Mouse (Mus musculus) liver, postnatal 0 days (tissue): ENCODE measurements around the gene Celf5. TPM values are rescaled to one million over a fixed set of nuclear protein-coding genes. Genes with fewer than 3 reads are reported as not detected.

Experiments used
- ATAC-seq: fragments of 200-750 bp; cut with Nextera tagmentation; 2 replicates; pipeline ENCODE4 v1.8.0; 2017; ENCODE audit warnings: mild to moderate bottlenecking, moderate library complexity
- DNase-seq: peaks from one replicate; pipeline ENCODE4 v3.0.0-alpha.2; 2016
- H3K27ac ChIP-seq: fragments of 300-500 bp; sonication (generic); 2 replicates; pipeline ENCODE4 v1.5.1; 2014; ENCODE audit warnings: antibody characterized with exemption, moderate library complexity, mild to moderate bottlenecking, low read depth
- H3K27me3 ChIP-seq: fragments of 300-500 bp; sonication (generic); 2 replicates; pipeline ENCODE4 v1.6.1; 2014; ENCODE audit warnings: low read length, control low read depth, mixed read lengths; ENCODE audit not compliant: insufficient read depth
- H3K36me3 ChIP-seq: fragments of 300-500 bp; sonication (generic); replicated peaks from 2 replicates; pipeline ENCODE4 v1.6.1; 2014; ENCODE audit warnings: mild to moderate bottlenecking, control low read depth, low read length, moderate library complexity, mixed read lengths; ENCODE audit not compliant: insufficient read depth
- H3K4me1 ChIP-seq: fragments of 300-500 bp; sonication (generic); 2 replicates; pipeline ENCODE4 v1.6.1; 2014; ENCODE audit warnings: antibody characterized with exemption, mild to moderate bottlenecking, control low read depth; ENCODE audit not compliant: insufficient read depth
- H3K4me2 ChIP-seq: fragments of 300-500 bp; sonication (generic); 2 replicates; pipeline ENCODE4 v1.6.1; 2014; ENCODE audit warnings: low read depth, mild to moderate bottlenecking, low read length, moderate library complexity, mixed read lengths
- H3K4me3 ChIP-seq: fragments of 300-500 bp; sonication (generic); 2 replicates; pipeline ENCODE4 v1.5.1; 2014; ENCODE audit warnings: low read depth, low read length
- H3K9ac ChIP-seq: fragments of 300-500 bp; sonication (generic); replicated peaks from 2 replicates; pipeline ENCODE4 v1.6.1; 2014; ENCODE audit warnings: mild to moderate bottlenecking, moderate library complexity
- H3K9me3 ChIP-seq: fragments of 300-500 bp; sonication (generic); 2 replicates; pipeline ENCODE4 v1.6.1; 2016; ENCODE audit warnings: mild to moderate bottlenecking, control low read depth, low read length, mixed read lengths
- CTCF ChIP-seq: sonication (generic); IDR thresholded peaks from 2 replicates; pipeline ENCODE4 v1.5.1; 2016; ENCODE audit warnings: antibody characterized with exemption, low read depth
- EP300 ChIP-seq: IDR thresholded peaks from 2 replicates; pipeline ENCODE4 v1.6.1; 2016; ENCODE audit warnings: antibody characterized with exemption, low read depth, mild to moderate bottlenecking
- WGBS: fragments of 180-500 bp; shearing (Covaris S2); extraction: QIAGEN DNeasy Blood & Tissue Kit; methylation state at CpG from one replicate; pipeline ENCODE4 v1.1.7; 2014; ENCODE audit not compliant: insufficient replicate concordance; 5-methylcytosine and 5-hydroxymethylcytosine counted together
- polyA plus RNA-seq: library from polyadenylated mRNA; unstranded; fragments of >200 nt; fragmentation: Nextera tagmentation; extraction: Ambion mirVana; gene quantifications from 2 replicates; pipeline ENCODE4 v1.2.1, GENCODE M21; 2015

The Celf5 gene
- polyA plus RNA-seq, 1 experiment from 2014 or later = not detected

GRCm38 (mm10) chr10:81469253-81469652 is 13.3 kb downstream of the Celf5 start:
- Histone ChIP-seq H3K27ac (no peak overlapping the region), H3K36me3 (no peaks in the 10 kb centered on the region), H3K4me3 (no peak overlapping the region), H3K9ac (no peak overlapping the region), H3K27me3 (peaks cover 52% of the 10 kb centered on the region), H3K4me1 (peaks cover 9% of the 10 kb centered on the region), H3K4me2 (no peak overlapping the region), H3K9me3 (no peaks in the 10 kb centered on the region)
- 72% methylated on average over 5 of the region's 5 CpGs for WGBS
- no peak for TF ChIP-seq CTCF
- TF ChIP-seq EP300 = no peak
- ATAC-seq = no peak
- no peak for DNase-seq

- Histone ChIP-seq H3K27me3 (peaks cover 52% of the 10 kb centered on the region), H3K36me3 (no peaks in the 10 kb centered on the region), H3K9me3 (no peaks in the 10 kb centered on the region), H3K9ac (no peak overlapping the region), H3K27ac (no peak overlapping the region), H3K4me3 (no peak overlapping the region), H3K4me2 (no peak overlapping the region), H3K4me1 (peaks cover 12% of the 10 kb centered on the region)
- 74% methylated on average over 16 of the region's 16 CpGs for WGBS
- DNase-seq (no peak), ATAC-seq (no peak)
- TF ChIP-seq EP300 (no peak), CTCF (no peak)
Observed at GRCm38 (mm10) chr10:81467670-81468235, 14.8 kb downstream of the Celf5 start.

GRCm38 (mm10) chr10:81466881-81467280 is 15.6 kb downstream of the Celf5 start:
- Histone ChIP-seq H3K4me2 (no peak overlapping the region), H3K4me3 (no peak overlapping the region), H3K36me3 (no peaks in the 10 kb centered on the region), H3K9me3 (no peaks in the 10 kb centered on the region), H3K9ac (no peak overlapping the region), H3K27me3 (peaks cover 52% of the 10 kb centered on the region), H3K27ac (no peak overlapping the region), H3K4me1 (peaks cover 16% of the 10 kb centered on the region)
- WGBS = 60% methylated on average over 14 of the region's 14 CpGs
- ATAC-seq (no peak), DNase-seq (peak; percentile 13)
- no peak for TF ChIP-seq CTCF
- TF ChIP-seq EP300 = no peak

GRCm38 (mm10) chr10:81466066-81466465 is 16.4 kb downstream of the Celf5 start:
- DNase-seq (peak; percentile 13), ATAC-seq (no peak)
- Histone ChIP-seq H3K36me3 (no peaks in the 10 kb centered on the region), H3K4me1 (peaks cover 17% of the 10 kb centered on the region), H3K27me3 (peaks cover 56% of the 10 kb centered on the region), H3K27ac (no peak overlapping the region), H3K9ac (no peak overlapping the region), H3K4me2 (no peak overlapping the region), H3K4me3 (no peak overlapping the region), H3K9me3 (no peaks in the 10 kb centered on the region)
- WGBS = 52% methylated on average over 2 of the region's 2 CpGs
- TF ChIP-seq EP300 (no peak), CTCF (no peak)

GRCm38 (mm10) chr10:81465265-81465645 is 17.3 kb downstream of the Celf5 start:
- H3K9ac ChIP-seq = no peak overlapping the region
- TF ChIP-seq CTCF (no peak), EP300 (no peak)
- H3K4me1 ChIP-seq = peaks cover 17% of the 10 kb centered on the region
- peak; percentile 24 for DNase-seq
- H3K4me3 ChIP-seq = no peak overlapping the region
- no peaks in the 10 kb centered on the region for H3K36me3 ChIP-seq
- peaks cover 56% of the 10 kb centered on the region for H3K27me3 ChIP-seq
- no peak overlapping the region for H3K27ac ChIP-seq
- no peak for ATAC-seq
- 0 out of 2 replicates have a peak overlapping the region, but pooled peaks have one; percentile 57 for H3K4me2 ChIP-seq
- 16% methylated on average over 5 of the region's 5 CpGs for WGBS
- H3K9me3 ChIP-seq = no peaks in the 10 kb centered on the region

- Histone ChIP-seq H3K36me3 (no peaks in the 10 kb centered on the region), H3K4me3 (peak overlapping the region; percentile 21), H3K9ac (no peak overlapping the region), H3K4me1 (peaks cover 17% of the 10 kb centered on the region), H3K4me2 (peak overlapping the region; percentile 57), H3K27ac (no peak overlapping the region), H3K9me3 (no peaks in the 10 kb centered on the region), H3K27me3 (peaks cover 60% of the 10 kb centered on the region)
- ATAC-seq (peak; percentile 88), DNase-seq (peak; percentile 82)
- WGBS = 4% methylated on average over 33 of the region's 33 CpGs
- TF ChIP-seq EP300 (no peak), CTCF (no peak)
Observed at GRCm38 (mm10) chr10:81464405-81465264, 17.9 kb downstream of the Celf5 start.
